Mouse (Mus musculus): ENCODE data around the gene Alkal2.

- TF ChIP-seq GATA1 (IDR thresholded peaks at IDR 0.05; ENCODE audit: borderline replicate concordance, low read length) (no peak), FLI1 (IDR thresholded peaks at IDR 0.05; ENCODE audit: low read length) (no peak)
These were observed 24.5 kb downstream of the Alkal2 start for GRCm38 (mm10) chr12:30908658-30909057.
